Mouse (Mus musculus): ENCODE data around the gene Aak1. TPM values are rescaled to one million over a fixed set of nuclear protein-coding genes. Genes with fewer than 3 reads are reported as not detected.
"Not testable (repeated sequence)": the region's sequence is repeated elsewhere in the genome, so short reads cannot be mapped to it uniquely, and the experiment has no call there.

Aak1 gene
- polyA plus RNA-seq, 1 experiment from 2014 or later = 60.1 TPM

DNA sequence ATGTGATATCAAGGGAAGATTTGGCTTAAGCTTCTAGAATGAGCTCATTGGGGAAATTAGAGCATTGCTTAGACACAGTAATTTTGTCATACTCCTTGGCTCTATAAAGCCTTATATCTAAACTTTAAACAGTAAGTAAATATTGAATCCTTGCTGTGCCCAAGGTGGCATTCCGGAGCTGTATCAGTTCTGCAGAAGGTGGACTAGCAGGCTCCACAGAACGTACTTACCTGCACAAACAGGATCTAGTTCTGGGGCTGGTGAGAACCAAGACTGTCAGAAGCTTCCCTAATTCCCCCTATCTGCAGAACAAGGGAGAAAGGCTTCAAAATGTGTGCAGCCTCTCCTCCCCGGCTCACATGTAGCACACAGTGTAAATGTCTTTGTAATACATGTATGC lies 4.6 kb downstream of the Aak1 start:
- DNase-seq (ENCODE audit: low read depth, low spot score) = no peak
- CTCF ChIA-PET = interaction anchor here (1.0 to 1.3 kb wide), 3 partner anchors 9 to 25 kb away, joined by 3 to 4 read pairs (median 3); no protein-coding TSS in a partner anchor
- POLR2A ChIA-PET = interaction anchor here (0.6 kb wide), 1 partner anchor 16 kb away, joined by 3 read pairs; no protein-coding TSS in a partner anchor
- ATAC-seq = no peak
- no peak for TF ChIP-seq CTCF (IDR thresholded peaks at IDR 0.05)
- H3K27me3 ChIP-seq = no peaks in the 10 kb centered on the region
- in situ Hi-C loops (cut with MboI; ENCODE audit: low pct_unique_long_range_greater_than_20kb) = no loop called here

DNA sequence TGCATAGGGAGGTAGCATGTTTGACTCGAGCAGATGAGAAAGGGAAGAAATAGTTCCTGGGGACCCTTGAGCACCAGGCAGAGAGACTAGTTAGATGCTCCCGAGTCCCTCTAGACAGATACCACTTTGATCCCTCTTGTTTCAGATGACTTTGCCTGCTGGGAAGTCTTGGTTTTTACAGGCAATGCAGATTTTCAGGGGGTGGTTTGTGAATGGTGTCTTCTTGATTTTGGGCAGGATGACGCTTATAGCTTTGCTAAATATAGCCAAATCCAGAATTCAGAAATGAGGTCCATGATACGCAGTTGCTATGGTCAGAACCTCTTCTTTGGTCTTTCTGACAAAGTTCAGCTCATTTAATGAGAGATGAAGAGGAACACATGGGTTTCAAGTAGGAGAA lies 5.6 kb downstream of the Aak1 start:
- in situ Hi-C loops (cut with MboI; ENCODE audit: low pct_unique_long_range_greater_than_20kb) = no loop called here
- H3K27me3 ChIP-seq = no peaks in the 10 kb centered on the region
- POLR2A ChIA-PET = interaction anchor here (1.5 kb wide), 1 partner anchor 11 kb away, joined by 3 read pairs; no protein-coding TSS in a partner anchor
- DNase-seq (ENCODE audit: low read depth, low spot score) (no peak), ATAC-seq (no peak)
- CTCF ChIA-PET = interaction anchor here (1.7 kb wide), 1 partner anchor 12 kb away, joined by 4 read pairs; no protein-coding TSS in a partner anchor
- TF ChIP-seq CTCF (IDR thresholded peaks at IDR 0.05) = no peak

DNA sequence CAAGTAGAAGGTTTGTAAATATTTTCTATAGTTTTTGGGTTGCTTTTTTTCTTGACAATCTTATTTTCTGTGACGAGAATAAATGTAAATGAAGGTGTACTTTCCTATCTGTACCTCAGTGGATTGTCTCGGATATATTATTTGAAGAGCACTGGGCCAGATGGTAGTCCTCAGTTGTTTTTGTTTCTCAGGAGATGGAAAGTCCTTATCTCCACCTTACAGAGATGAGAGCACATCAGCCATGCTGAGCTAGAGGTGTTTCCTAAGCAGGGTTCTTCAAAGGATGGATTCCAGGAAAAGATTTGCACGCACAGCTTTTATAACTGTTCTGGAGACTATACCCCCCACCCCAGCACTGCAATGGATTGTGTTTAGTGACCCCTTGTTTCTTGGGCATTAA lies 9.3 kb downstream of the Aak1 start:
- POLR2A ChIA-PET = interaction anchor here (0.5 to 1.8 kb wide), 3 partner anchors 9 to 175 kb away, joined by 3 to 4 read pairs (median 3); no protein-coding TSS in a partner anchor
- in situ Hi-C loops (cut with MboI; ENCODE audit: low pct_unique_long_range_greater_than_20kb) = no loop called here
- CTCF ChIA-PET = interaction anchor here (1.5 kb wide), 1 partner anchor 15 kb away, joined by 4 read pairs; no protein-coding TSS in a partner anchor
- DNase-seq (ENCODE audit: low read depth, low spot score) (no peak), ATAC-seq (no peak)
- H3K27me3 ChIP-seq = no peaks in the 10 kb centered on the region
- TF ChIP-seq CTCF (IDR thresholded peaks at IDR 0.05) = no peak

DNA sequence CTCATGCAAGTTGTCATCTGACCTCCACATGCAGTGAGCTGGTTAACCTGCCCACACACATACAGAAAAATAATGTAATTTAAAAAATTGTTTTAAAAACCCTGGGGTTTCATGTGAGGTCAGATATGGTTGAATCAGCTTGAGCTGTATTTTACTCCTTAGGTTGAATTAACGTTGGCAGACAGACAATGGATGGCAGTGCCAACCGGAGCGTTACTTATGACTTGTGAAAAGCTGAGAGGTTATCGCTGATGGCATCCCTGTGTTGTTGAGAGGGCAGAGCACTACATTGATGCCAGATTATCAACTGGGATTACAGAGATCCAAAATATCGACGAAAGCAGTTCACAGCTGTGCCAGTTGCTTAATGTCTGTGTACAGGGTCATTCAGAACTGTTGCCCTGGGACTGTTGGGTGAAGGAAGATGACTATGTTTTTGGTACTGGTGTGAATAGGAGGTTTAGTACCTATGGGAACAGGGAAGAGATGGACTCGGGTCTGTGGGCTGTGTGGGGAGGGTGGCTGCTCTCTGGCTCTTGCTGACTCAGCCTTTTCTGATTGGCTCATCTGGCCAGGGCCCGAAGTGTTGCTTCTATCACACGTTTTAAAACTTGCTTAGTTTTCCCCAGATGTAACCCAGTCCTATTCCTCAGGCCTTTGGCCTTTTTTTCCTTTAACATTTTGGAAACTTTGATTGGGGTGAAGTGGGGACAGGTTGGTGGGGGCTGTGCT lies 11.6 kb downstream of the Aak1 start:
- TF ChIP-seq CTCF (IDR thresholded peaks at IDR 0.05) = no peak
- no peaks in the 10 kb centered on the region for H3K27me3 ChIP-seq
- DNase-seq (ENCODE audit: low read depth, low spot score) (no peak), ATAC-seq (no peak)
- ChIA-PET CTCF (no interaction called here), POLR2A (no interaction called here)
- in situ Hi-C loops (cut with MboI; ENCODE audit: low pct_unique_long_range_greater_than_20kb) = no loop called here

DNA sequence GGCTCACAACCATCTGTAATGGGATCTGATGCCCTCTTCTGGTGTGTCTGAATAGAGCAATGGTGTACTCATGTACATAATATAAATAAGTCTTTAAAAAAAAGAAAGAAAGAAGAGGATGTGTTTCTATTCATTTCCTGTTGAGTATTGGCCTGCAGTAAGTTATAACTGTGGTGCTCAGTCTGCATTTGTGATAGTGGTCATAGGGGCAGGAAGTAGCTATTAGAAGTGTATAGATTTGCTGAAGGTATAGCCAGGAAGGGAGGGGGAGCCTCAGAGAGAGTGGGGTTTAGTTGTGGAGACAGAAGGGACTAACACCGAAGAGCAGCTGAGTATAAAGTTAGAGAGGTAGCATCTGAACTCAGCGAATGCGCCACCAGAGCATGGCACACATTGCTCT lies 15.0 kb downstream of the Aak1 start:
- ChIA-PET POLR2A (no interaction called here), CTCF (interaction anchor here (1.2 kb wide), 1 partner anchor 22 kb away, joined by 3 read pairs; no protein-coding TSS in a partner anchor)
- TF ChIP-seq CTCF (IDR thresholded peaks at IDR 0.05) = no peak
- DNase-seq (ENCODE audit: low read depth, low spot score) = no peak
- in situ Hi-C loops (cut with MboI; ENCODE audit: low pct_unique_long_range_greater_than_20kb) = no loop called here
- H3K27me3 ChIP-seq = no peaks in the 10 kb centered on the region
- ATAC-seq = no peak

DNA sequence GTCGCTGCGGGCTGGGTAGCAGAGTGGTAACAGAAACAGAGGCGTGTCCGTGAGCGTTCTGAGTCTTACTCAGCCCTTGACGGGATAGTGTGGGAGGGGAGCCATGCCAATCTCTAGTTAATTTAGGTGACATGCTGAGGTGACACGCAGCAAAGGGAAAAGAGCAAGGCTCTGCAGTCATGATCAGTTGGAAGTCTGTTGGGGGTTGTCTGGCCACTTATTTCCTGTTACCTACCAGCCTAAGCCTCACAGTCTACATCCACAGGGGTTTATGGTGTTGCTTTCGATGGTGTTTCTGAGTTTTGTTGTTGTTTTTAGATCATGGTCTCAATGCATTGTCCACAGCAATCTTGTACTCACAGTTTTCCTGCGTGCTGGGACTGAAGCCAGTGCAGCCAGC lies 21.0 kb downstream of the Aak1 start:
- CTCF ChIA-PET = interaction anchor here (1.3 kb wide), 1 partner anchor 18 kb away, joined by 3 read pairs; no protein-coding TSS in a partner anchor
- no peak for DNase-seq (ENCODE audit: low read depth, low spot score)
- no peak for ATAC-seq
- H3K27me3 ChIP-seq = no peaks in the 10 kb centered on the region
- POLR2A ChIA-PET = interaction anchor here (0.7 kb wide), 1 partner anchor 10 kb away, joined by 3 read pairs; no protein-coding TSS in a partner anchor
- in situ Hi-C loops (cut with MboI; ENCODE audit: low pct_unique_long_range_greater_than_20kb) = no loop called here
- no peak for TF ChIP-seq CTCF (IDR thresholded peaks at IDR 0.05)

DNA sequence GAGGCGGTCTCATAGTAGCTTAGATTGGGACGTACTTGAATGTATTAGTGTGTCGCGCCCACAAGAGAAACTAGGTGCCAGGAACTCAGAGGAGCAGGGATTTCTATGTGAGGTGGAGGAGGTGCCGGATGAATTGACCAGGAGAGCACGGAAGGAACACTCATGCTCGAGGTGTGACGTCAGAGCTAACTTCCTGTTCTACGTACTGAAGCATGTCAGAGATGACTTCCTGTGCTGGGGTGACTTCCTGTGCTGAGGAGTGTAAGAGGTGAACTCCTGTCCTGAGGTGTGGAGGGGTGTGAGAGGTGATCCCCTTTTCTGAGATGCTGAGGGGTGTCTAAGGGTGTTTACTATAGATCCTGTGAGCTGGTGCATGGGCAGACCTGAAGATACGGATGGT lies 22.5 kb downstream of the Aak1 start:
- TF ChIP-seq CTCF (IDR thresholded peaks at IDR 0.05) = no peak
- no peak for ATAC-seq
- ChIA-PET POLR2A (interaction anchor here (1.2 kb wide), 1 partner anchor 16 kb away, joined by 3 read pairs; no protein-coding TSS in a partner anchor), CTCF (no interaction called here)
- H3K27me3 ChIP-seq = no peaks in the 10 kb centered on the region
- no peak for DNase-seq (ENCODE audit: low read depth, low spot score)
- in situ Hi-C loops (cut with MboI; ENCODE audit: low pct_unique_long_range_greater_than_20kb) = no loop called here

DNA sequence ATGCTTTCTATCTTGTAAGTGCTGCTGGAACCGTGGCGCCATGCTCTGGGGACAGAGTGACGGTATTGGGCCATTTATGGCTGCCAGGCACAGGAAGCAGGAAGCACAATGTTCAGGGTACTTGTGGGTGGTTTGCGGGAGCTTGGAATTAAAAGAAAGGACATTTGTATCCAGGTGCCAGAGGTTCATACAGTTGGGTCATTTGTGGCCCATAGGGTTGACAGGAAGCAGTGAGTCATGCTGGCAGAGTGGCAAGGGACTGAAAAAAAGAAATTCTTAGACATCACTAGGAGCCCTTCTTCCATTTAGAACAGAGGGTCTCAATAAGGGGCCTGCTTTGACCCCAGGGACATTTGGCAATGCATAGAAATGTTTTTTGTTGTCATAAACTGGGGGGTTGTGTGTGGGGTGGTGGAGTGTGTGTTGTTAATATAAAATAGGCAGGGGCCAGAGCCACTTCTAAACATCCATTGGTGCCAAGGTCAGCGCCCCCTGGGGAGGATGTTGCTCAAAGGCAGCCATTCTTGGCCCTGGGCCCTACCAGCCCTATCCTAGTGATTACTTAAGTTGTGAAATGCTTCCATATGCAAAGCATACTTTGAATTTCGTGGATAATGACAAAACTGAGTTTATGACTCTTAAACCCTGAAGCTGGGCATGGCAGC lies 25.5 kb downstream of the Aak1 start:
- ATAC-seq = no peak
- no peak for DNase-seq (ENCODE audit: low read depth, low spot score)
- POLR2A ChIA-PET = no interaction called here

DNA sequence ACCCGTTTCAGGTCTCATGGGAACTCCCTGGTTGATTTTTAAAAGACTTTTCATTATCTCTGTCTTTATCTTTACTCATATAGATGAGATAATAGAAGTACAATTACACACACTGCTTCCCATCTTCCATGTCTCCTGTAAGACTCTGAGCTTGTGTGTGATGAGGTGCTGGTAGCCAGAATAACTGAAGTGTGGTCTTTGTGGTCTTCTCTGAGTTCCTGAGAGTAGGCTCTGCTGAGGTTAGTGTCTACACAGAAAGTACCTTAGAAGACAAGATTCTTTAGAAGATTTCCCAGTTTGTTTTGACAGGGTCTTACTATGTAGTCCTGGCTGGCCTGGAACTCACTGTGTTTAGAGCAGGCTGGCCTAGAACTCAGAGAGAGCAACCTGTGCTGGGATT lies 27.1 kb downstream of the Aak1 start:
- CTCF ChIA-PET = interaction anchor here (1.2 to 1.9 kb wide), 3 partner anchors 9 to 14 kb away, joined by 3 to 7 read pairs (median 4); no protein-coding TSS in a partner anchor
- no peak for DNase-seq (ENCODE audit: low read depth, low spot score)
- H3K27me3 ChIP-seq = no peaks in the 10 kb centered on the region
- no peak for ATAC-seq
- TF ChIP-seq CTCF (IDR thresholded peaks at IDR 0.05) = no peak
- in situ Hi-C loops (cut with MboI; ENCODE audit: low pct_unique_long_range_greater_than_20kb) = no loop called here
- POLR2A ChIA-PET = no interaction called here

More for the DNA sequence above, 25.5 kb downstream of the Aak1 start:
- TF ChIP-seq CTCF (IDR thresholded peaks at IDR 0.05) = peak; percentile 38
- in situ Hi-C loops (cut with MboI; ENCODE audit: low pct_unique_long_range_greater_than_20kb) = no loop called here
- H3K27me3 ChIP-seq = no peaks in the 10 kb centered on the region
- CTCF ChIA-PET = interaction anchor here (0.8 to 1.9 kb wide), 6 partner anchors 11 to 61 kb away, joined by 3 to 7 read pairs (median 4); no protein-coding TSS in a partner anchor

DNA sequence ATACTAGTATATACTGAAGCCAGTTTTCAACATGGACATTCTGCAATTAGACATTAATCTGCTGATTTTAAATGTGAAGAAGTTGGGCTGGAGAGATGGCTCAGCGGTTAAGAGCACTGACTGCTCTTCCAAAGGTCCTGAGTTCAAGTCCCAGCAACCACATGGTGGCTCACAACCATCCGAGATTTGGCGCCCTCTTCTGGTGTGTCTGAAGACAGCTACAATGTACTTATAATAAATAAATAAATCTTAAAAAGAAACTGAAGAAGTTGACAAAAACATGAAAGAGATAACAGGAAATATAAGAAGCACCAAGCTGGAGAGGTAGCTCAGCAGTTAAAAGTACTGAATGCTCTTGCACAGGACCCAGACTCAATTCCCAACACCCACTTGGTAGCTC lies 29.3 kb downstream of the Aak1 start:
- in situ Hi-C loops (cut with MboI; ENCODE audit: low pct_unique_long_range_greater_than_20kb); H3K27me3 ChIP-seq; DNase-seq (ENCODE audit: low read depth, low spot score); ATAC-seq: not testable (repeated sequence)
- ChIA-PET POLR2A (interaction anchor here (1.0 kb wide), 1 partner anchor 30 kb away, joined by 4 read pairs; the partner anchor contains the start of gene Aak1), CTCF (interaction anchor here (0.9 kb wide), 2 partner anchors 12 to 25 kb away, joined by 3 read pairs; no protein-coding TSS in a partner anchor)
- TF ChIP-seq CTCF (IDR thresholded peaks at IDR 0.05) = peak; percentile 45

Data from Patski (cell line).